In genomic region chr12:46036540-46037094, GRCm38 (mm10) we compare ENCODE assay signal across 27 mouse cellular contexts.
DNase-seq lines count a peak whose midpoint lies in the region; ATAC-seq and TF ChIP-seq lines count a peak whose summit lies in the region.
"Had no signal": no experiment of that assay in that cellular context is flagged by ENCODE, and none has a peak within 500 bp of the region (broad histone marks: within the 10 kb centered on the region; RNA-seq: fewer than 3 reads in every experiment).

No protein-coding gene starts in this region.

- H3K9me3 ChIP-seq in forebrain, embryonic 15.5 days = no peaks in the 10 kb centered on the region
- no peaks in the 10 kb centered on the region for H3K9me3 ChIP-seq in forebrain, embryonic 12.5 days
- H3K9me3 ChIP-seq in midbrain, embryonic 12.5 days = no peaks in the 10 kb centered on the region
- H3K9me3 ChIP-seq in midbrain, embryonic 16.5 days (replicated peaks; ENCODE audit: control insufficient read depth, low read length, poor library complexity, severe bottlenecking) = no peaks in the 10 kb centered on the region
- no peaks in the 10 kb centered on the region for H3K9me3 ChIP-seq in midbrain, embryonic 15.5 days
- H3K9me3 ChIP-seq: embryonic facial prominence, embryonic 10.5 days; embryonic facial prominence, embryonic 13.5 days; heart, embryonic 12.5 days; heart, embryonic 15.5 days; hindbrain, embryonic 10.5 days; hindbrain, embryonic 13.5 days had no signal

- WGBS in forebrain, embryonic 15.5 days = 34% methylated on average over 3 of the region's 3 CpGs
- 55% methylated on average over 3 of the region's 3 CpGs for WGBS in forebrain, embryonic 12.5 days
- 56% methylated on average over 3 of the region's 3 CpGs for WGBS in midbrain, embryonic 12.5 days
- WGBS in midbrain, embryonic 16.5 days = 38% methylated on average over 3 of the region's 3 CpGs
- WGBS in midbrain, embryonic 15.5 days = 35% methylated on average over 3 of the region's 3 CpGs

- no peak overlapping the region for H3K4me2 ChIP-seq in forebrain, embryonic 15.5 days (replicated peaks)
- no peak overlapping the region for H3K4me2 ChIP-seq in forebrain, embryonic 12.5 days
- no peak overlapping the region for H3K4me2 ChIP-seq in midbrain, embryonic 12.5 days (replicated peaks)
- no peak overlapping the region for H3K4me2 ChIP-seq in midbrain, embryonic 16.5 days (ENCODE audit: low read length)
- no peak overlapping the region for H3K4me2 ChIP-seq in midbrain, embryonic 15.5 days
- H3K4me2 ChIP-seq: embryonic facial prominence, embryonic 13.5 days; heart, embryonic 12.5 days; heart, embryonic 15.5 days; hindbrain, embryonic 13.5 days had no signal

- no peaks in the 10 kb centered on the region for H3K27me3 ChIP-seq in forebrain, embryonic 15.5 days
- H3K27me3 ChIP-seq in forebrain, embryonic 12.5 days = no peaks in the 10 kb centered on the region
- no peaks in the 10 kb centered on the region for H3K27me3 ChIP-seq in midbrain, embryonic 12.5 days
- H3K27me3 ChIP-seq in midbrain, embryonic 16.5 days (ENCODE audit: control insufficient read depth, insufficient read depth, low read depth, low read length) = no peaks in the 10 kb centered on the region
- no peaks in the 10 kb centered on the region for H3K27me3 ChIP-seq in midbrain, embryonic 15.5 days (replicated peaks)
- H3K27me3 ChIP-seq: embryonic facial prominence, embryonic 13.5 days; heart, embryonic 12.5 days; heart, embryonic 15.5 days; hindbrain, embryonic 13.5 days had no signal

- no peak for TF ChIP-seq POLR2A in brain, embryonic 14.5 days (IDR thresholded peaks at IDR 0.05; ENCODE audit: borderline replicate concordance, extremely low read depth, insufficient read depth, insufficient read length, poor library complexity, severe bottlenecking)

- DNase-seq in brain, embryonic 14.5 days (ENCODE audit: low read depth) = peak; percentile 60
- no peak for DNase-seq in natural killer cell, adult 2 months (ENCODE audit: low spot score in 2 of 2)
- DNase-seq: adrenal gland, adult 2 months; adrenal gland, postnatal 14 days; cerebellum, adult 11-12 months; cerebellum, adult 8-10 months; cerebellum, postnatal 10 days; cerebellum, postnatal 36 days; embryo, embryonic 11 days; gastrocnemius, postnatal 25 days; heart, adult 18-20 months; heart, postnatal 10 days; heart, postnatal 36 days had no signal

- H3K4me3 ChIP-seq in forebrain, embryonic 15.5 days = no peak overlapping the region
- no peak overlapping the region for H3K4me3 ChIP-seq in forebrain, embryonic 12.5 days (replicated peaks)
- H3K4me3 ChIP-seq in midbrain, embryonic 12.5 days = no peak overlapping the region
- H3K4me3 ChIP-seq in midbrain, embryonic 16.5 days (ENCODE audit: low read depth, low read length) = no peak overlapping the region
- no peak overlapping the region for H3K4me3 ChIP-seq in midbrain, embryonic 15.5 days
- H3K4me3 ChIP-seq: embryonic facial prominence, embryonic 10.5 days; embryonic facial prominence, embryonic 13.5 days; erythroblast, embryonic 14.5 days; heart, embryonic 12.5 days; heart, embryonic 15.5 days; hindbrain, embryonic 10.5 days; hindbrain, embryonic 13.5 days had no signal

- H3K9ac ChIP-seq in forebrain, embryonic 15.5 days (replicated peaks) = no peak overlapping the region
- no peak overlapping the region for H3K9ac ChIP-seq in forebrain, embryonic 12.5 days
- H3K9ac ChIP-seq in midbrain, embryonic 12.5 days (replicated peaks) = no peak overlapping the region
- H3K9ac ChIP-seq in midbrain, embryonic 16.5 days (ENCODE audit: low read depth, low read length) = no peak overlapping the region
- H3K9ac ChIP-seq in midbrain, embryonic 15.5 days = no peak overlapping the region
- H3K9ac ChIP-seq: embryonic facial prominence, embryonic 13.5 days; heart, embryonic 12.5 days; heart, embryonic 15.5 days; hindbrain, embryonic 13.5 days had no signal

- no peak overlapping the region for H3K27ac ChIP-seq in forebrain, embryonic 15.5 days (replicated peaks)
- H3K27ac ChIP-seq in forebrain, embryonic 12.5 days = no peak overlapping the region
- H3K27ac ChIP-seq in midbrain, embryonic 12.5 days (replicated peaks) = no peak overlapping the region
- no peak overlapping the region for H3K27ac ChIP-seq in midbrain, embryonic 16.5 days (ENCODE audit: low read length)
- H3K27ac ChIP-seq in midbrain, embryonic 15.5 days = no peak overlapping the region
- H3K27ac ChIP-seq: embryonic facial prominence, embryonic 10.5 days; embryonic facial prominence, embryonic 13.5 days; heart, embryonic 15.5 days; hindbrain, embryonic 10.5 days; hindbrain, embryonic 13.5 days had no signal

- no peaks in the 10 kb centered on the region for H3K36me3 ChIP-seq in forebrain, embryonic 15.5 days
- no peaks in the 10 kb centered on the region for H3K36me3 ChIP-seq in forebrain, embryonic 12.5 days (replicated peaks)
- H3K36me3 ChIP-seq in midbrain, embryonic 12.5 days = no peaks in the 10 kb centered on the region
- no peaks in the 10 kb centered on the region for H3K36me3 ChIP-seq in midbrain, embryonic 16.5 days (ENCODE audit: control insufficient read depth, insufficient read depth, low read length)
- no peaks in the 10 kb centered on the region for H3K36me3 ChIP-seq in midbrain, embryonic 15.5 days (replicated peaks)
- H3K36me3 ChIP-seq: embryonic facial prominence, embryonic 10.5 days; embryonic facial prominence, embryonic 13.5 days; heart, embryonic 12.5 days; heart, embryonic 15.5 days; hindbrain, embryonic 10.5 days; hindbrain, embryonic 13.5 days had no signal

- TF ChIP-seq CTCF in brain, embryonic 14.5 days (IDR thresholded peaks at IDR 0.05; ENCODE audit: borderline replicate concordance, extremely low read depth, insufficient read depth, insufficient read length) = no peak

- ATAC-seq in forebrain, embryonic 15.5 days (replicated peaks) = peak; percentile 32; the same call in 1 of the 2 replicates
- ATAC-seq in forebrain, embryonic 12.5 days (ENCODE audit: low FRiP score) = no peak
- ATAC-seq in midbrain, embryonic 12.5 days (ENCODE audit: low FRiP score, low read depth) = peak; percentile 58; the same call in 1 of the 2 replicates
- no peak; the same call in 1 of the 2 replicates for ATAC-seq in midbrain, embryonic 16.5 days
- peak; percentile 66; the same call in 1 of the 2 replicates for ATAC-seq in midbrain, embryonic 15.5 days (replicated peaks)
- ATAC-seq: CD4-positive, CD25-positive, alpha-beta regulatory T cell, adult 4 months; intestine, postnatal 0 days had no signal

- H3K4me1 ChIP-seq in forebrain, embryonic 15.5 days = no peaks in the 10 kb centered on the region
- no peaks in the 10 kb centered on the region for H3K4me1 ChIP-seq in forebrain, embryonic 12.5 days
- no peaks in the 10 kb centered on the region for H3K4me1 ChIP-seq in midbrain, embryonic 12.5 days
- no peaks in the 10 kb centered on the region for H3K4me1 ChIP-seq in midbrain, embryonic 16.5 days (ENCODE audit: control insufficient read depth, insufficient read depth, low read length)
- no peaks in the 10 kb centered on the region for H3K4me1 ChIP-seq in midbrain, embryonic 15.5 days
- H3K4me1 ChIP-seq: embryonic facial prominence, embryonic 10.5 days; embryonic facial prominence, embryonic 13.5 days; heart, embryonic 12.5 days; heart, embryonic 15.5 days; hindbrain, embryonic 10.5 days; hindbrain, embryonic 13.5 days had no signal

Comparison
In these comparisons a context has a peak if more than half of its experiments do, and no peak if none do; other contexts are left out.
1. ATAC-seq: peak in forebrain, embryonic 15.5 days (single experiment), midbrain, embryonic 12.5 days (single experiment) and midbrain, embryonic 15.5 days (single experiment); none in forebrain, embryonic 12.5 days (single experiment) and midbrain, embryonic 16.5 days (single experiment).